Mouse (Mus musculus) kidney, postnatal 36 days (tissue): ENCODE results near the gene Morn1.
"Not testable (repeated sequence)": the region's sequence is repeated elsewhere in the genome, so short reads cannot be mapped to it uniquely, and the experiment has no call there.

Source experiments
- DNase-seq, 2 experiments: peaks; one replicate each; pipeline ENCODE4 v3.0.0; 2021 to 2022; ENCODE audit warnings: mixed read lengths in 2 of 2

The Morn1 gene

GRCm38 (mm10) chr4:155086108-155087024 lies at the start of gene Morn1, which contains the start of gene Rer1:
TSS of gene Morn1 (plus strand) at chr4:155086577.
TSS of gene Rer1 (minus strand) at chr4:155086382.
- DNase-seq = peak; percentile 100

DNA sequence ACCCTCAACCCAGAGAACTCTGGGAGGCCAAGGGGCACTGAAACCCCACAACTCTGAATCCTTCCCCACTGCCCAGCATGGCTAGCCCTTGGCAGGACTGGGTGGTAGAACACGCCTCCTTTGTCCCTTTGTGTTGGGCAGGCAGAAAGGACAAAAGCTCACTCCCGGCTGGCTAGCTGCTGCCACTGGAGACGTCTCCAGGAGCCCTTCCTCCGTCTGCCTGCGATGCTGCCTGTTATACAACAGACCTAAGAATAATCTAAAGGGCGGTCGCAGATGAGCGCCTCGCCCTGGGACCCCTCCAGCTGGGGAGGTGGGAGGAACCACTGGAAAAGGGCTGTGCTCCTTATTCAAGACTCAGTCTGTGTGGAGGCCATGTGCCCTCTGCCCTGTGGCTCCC lies 46.2 kb upstream of the Morn1 start:
- DNase-seq = no peak

DNA sequence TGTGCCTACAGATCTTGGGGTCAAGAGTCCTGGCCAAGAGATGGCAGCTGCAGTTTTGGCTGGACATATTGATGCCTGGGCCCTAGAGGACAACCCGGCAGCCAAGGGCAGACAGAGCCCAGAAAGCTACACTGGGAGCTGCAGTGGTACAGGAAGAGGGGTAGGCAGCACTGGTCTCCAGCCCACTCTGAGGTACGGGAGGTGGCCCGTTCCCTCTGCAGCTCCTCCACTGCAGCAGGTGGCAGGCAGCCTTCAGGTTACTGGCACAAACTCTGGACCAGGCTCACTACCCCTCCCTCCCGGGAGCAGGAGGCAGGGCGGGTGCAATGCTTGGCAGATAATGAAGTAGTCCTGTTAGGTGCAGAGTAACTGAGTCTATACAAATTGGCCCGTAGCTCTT lies 45.7 kb upstream of the Morn1 start:
- DNase-seq = no peak

DNA sequence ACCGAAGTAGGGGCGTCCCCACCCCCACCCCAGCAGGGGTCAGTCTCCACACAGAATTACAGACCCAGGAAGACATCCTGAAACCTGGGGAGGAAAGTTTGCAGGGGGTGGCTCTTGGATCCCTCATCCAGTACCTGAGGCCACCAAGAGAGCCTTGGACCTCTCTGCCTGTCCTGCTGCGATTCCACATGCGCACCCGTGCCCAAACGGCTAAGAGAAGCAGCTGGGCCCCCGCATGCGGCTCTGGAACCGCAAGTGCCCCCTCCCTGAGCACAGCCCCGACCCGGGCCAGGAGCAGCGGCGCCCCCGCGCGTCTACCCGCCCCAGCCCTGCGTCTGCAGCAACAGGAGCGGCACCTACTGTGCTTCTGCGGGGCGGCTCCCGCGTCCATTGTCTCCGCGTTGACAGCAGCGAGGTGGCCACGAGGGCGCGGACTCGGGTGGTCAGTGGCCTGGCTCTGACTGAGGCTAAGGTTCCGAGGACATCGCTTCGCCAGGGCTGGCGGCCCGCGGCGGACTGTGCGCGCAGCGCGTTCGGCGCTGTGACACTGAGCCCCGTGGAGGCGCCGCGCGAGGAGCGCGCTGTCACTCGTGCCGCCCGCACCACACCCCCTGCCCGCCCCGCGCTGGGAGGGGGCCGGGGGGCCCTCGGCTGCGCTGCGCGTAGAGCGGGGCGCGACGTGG lies 43.6 kb upstream of the Morn1 start:
- no peak for DNase-seq

- DNase-seq = no peak
Measured at GRCm38 (mm10) chr4:155043289-155043625, 43.1 kb upstream of the Morn1 start.

DNA sequence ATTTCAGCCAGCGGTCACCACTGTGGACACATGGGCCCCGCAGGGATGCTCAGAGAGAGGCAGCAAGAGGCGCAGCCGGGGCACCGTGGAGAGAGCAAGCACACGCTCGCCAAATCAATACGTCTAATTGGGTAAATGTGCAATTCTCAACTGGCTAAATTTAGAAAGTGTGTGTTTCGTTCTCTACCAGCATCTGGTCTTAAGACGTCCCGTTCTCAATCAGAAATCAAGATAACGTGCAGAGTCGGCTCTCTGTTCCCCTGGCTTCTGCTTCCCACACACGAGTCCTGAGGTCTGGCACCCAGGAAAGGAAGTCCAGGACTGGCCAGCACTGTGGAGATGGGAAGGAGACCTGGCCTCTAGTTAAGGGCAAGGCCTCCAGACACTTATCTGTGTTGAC lies 39.7 kb upstream of the Morn1 start:
- no peak for DNase-seq

DNA sequence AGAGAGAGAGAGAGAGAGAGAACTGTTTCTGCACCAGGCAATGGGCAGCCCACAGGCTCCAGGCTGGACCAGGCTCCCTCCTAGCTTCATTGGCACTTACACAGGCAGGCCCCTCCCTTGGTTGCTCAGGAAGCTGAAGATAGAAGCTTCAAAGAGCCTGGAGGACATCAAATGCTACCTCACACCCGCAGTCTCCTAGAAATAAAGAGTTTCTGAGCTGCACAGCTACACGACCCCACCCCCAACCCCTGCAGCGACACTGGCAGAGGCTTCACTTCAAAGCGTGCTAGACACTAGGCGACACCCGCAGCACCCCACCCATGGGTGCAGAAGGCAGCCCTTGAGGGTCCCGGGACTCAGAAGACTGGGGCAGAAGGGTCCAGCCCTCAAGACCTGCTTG lies 36.3 kb upstream of the Morn1 start:
- no peak for DNase-seq

- DNase-seq = no peak
Measured at GRCm38 (mm10) chr4:155056724-155057123, 29.7 kb upstream of the Morn1 start, which contains the start of gene Plch2. TSS of gene Plch2 (minus strand) at chr4:155056784.

- no peak for DNase-seq
Measured at GRCm38 (mm10) chr4:155058325-155058724, 28.1 kb upstream of the Morn1 start.

DNA sequence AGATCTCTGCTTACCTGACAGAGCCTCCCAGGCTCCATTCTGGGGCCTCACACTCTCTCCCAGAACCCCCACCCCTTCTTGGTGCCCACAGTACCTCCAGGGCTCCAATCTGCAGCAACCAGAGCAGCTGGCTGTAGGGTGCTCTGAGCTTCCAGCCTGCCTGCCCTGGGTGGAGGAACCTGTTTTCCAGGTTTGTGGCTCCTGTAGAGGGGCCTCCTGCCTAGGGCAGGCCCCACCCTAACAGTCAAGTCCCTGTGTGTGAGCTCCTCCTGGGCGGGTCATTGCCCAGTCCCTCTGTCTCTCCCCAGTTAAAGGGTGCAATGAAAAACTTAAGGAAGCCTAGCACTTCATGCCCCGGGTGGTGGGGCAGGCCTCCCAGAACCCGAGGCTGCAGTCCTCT lies 22.5 kb upstream of the Morn1 start:
- DNase-seq = no peak

GRCm38 (mm10) chr4:155064474-155064873 lies 21.9 kb upstream of the Morn1 start:
- peak in 1 of 2 experiments; percentile 43 for DNase-seq

DNA sequence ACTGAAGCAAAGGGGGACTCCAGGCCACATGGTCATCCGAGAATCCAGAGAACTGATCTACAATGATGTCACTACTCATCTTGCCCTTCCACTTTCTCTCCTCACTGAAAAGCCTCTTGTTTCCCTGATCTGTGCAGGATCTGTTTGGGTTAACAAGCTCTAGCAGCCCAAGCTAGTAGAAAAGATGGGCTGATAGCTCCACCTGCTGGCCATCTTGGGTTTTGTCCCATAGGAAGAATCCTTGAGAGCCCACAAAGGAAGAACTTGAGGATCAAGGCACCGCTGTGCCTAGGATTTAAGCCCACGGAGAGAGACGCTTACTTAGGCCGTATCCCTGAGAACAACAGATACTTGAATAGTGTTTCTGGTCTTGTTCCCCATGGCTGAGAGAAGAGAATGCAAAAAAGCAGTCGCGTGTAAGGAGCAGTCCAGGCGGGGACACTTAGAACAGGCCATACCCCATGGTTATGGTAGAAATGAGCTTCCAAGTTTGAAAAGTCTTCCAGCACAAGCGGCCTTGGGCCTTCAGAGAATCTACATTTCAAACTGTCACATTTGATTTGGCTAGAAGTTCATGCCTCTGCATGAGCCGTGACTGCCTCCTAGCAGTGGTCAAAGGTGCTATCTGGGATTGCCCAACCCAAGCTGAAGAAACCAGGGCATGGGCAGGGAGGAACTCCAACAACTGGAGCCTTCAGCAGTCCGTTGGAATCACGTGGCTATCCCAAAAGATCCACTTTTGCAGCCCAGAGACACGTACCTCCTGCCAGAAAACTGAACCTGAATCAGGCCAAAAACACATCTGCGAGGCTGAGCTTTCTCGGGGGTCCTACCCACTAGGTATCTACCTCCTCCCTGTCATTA lies 20.2 kb upstream of the Morn1 start:
- DNase-seq = peak; percentile 90 to 92

- DNase-seq = peak; percentile 96 to 98
Measured at GRCm38 (mm10) chr4:155066834-155067522, 19.4 kb upstream of the Morn1 start, which contains the start of gene Pex10. TSS of gene Pex10 (plus strand) at chr4:155067016.

DNA sequence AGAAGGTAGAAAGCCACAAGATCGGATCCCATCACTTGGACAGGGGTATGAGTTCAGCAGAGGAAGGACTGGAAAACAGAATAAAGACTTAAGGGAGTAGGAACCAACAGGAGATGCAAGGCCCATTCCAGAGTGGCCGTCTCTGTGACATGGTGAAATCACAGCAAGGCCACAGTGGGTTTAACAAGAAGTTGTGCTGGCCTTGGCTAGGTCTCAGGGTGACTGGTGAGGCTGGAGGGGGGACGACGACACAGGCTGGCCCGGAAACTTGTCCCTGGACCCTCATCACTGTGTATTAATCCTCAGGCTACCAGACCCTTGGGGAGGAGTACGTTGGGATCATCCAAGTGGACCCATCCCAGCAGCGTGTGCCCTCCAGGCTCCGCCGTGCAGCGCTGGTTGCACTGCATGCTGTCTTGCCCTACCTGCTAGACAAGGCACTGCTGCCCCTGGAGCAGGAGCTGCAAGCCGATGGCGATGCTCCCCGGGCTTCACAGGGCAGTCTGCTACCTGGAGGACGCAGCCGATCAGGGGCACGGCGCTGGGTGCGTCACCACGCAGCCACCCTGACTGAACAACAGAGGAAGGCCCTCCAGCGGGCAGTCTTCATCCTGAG lies 17.9 kb upstream of the Morn1 start:
- DNase-seq = no peak

DNA sequence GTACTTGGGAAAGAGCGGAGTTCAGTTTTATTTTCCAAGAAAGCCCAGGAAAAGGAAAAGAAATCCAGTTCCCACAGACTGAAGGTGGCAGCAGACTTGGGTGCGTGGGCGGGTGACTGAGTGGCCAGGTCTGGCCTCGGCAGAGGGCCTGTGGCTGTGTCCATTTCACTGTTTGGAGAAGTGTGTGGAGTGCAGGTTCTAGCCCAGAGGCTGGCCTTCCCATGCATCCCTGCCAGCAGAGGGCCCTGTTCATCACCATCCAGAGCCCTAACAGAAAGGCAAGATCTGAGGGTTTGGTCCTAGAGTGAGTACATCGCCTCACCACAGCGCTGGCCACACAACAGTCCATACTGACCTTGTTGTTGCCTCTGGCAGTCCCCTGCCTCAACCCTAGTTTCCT lies 17.2 kb upstream of the Morn1 start:
- peak in 1 of 2 experiments; percentile 57 for DNase-seq

DNA sequence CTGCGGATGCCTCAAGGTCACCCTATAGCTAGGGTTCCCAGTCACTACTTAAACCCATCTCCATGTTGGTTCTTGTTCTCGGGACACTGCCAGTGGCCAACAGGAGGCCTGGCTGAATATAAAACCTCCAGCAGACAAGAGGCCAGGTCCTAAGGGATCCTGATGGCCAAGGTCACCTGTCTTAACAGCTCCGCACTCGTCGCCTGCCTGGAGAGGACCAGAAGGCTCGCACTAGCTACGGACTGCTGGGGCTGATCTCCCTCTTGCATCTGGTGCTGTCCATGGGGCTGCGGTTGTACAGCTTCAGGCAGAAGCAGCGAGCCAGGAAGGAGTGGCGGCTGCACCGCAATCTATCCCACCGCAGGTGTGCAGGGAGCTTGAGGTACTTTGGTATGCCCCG lies 16.2 kb upstream of the Morn1 start:
- DNase-seq = no peak

DNA sequence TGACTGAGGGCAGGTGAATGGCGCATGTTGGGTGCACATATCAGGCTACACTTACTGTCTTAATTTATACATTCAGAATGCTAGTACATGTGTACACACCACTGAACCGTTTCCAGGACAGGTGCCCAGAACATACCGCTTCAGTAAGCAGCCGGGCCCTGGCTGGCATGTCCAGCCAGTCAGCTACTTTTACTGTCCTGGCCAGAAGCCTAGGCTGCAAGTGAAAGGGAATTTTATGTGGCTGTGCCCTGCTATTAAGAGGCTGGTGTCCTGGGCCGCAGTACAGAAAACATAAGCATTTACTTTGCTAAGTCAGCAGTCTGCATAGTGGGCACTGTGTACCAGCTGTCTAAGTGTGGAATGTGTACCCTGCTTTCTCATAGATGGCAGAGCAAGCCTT lies 15.5 kb upstream of the Morn1 start:
- peak; percentile 81 to 88 for DNase-seq

DNA sequence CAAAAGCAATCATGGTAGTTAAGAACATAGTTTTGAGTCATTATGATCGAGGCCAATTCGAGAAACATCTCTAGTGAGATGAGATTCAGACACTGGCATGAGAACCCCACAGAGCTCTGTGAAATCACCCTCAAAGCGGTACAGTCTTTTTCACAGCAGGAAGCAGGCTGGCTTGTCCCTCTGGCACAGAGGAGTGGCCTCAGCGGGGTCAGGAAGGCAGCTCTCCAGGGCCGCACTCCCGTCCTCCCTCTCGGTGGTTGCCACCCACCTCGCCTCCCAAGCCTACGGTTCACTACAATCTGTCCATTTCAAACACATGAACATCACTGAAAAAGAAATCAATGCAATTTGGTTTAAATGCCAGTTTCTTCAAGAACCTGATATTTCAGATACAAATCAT lies 12.0 kb upstream of the Morn1 start:
- DNase-seq = no peak

- DNase-seq = no peak
Measured at GRCm38 (mm10) chr4:155075137-155075536, 11.2 kb upstream of the Morn1 start.

- peak in 1 of 2 experiments; percentile 49 for DNase-seq
Measured at GRCm38 (mm10) chr4:155075813-155076212, 10.6 kb upstream of the Morn1 start.

GRCm38 (mm10) chr4:155076677-155077076 lies 9.7 kb upstream of the Morn1 start:
- peak in 1 of 2 experiments; percentile 41 for DNase-seq

DNA sequence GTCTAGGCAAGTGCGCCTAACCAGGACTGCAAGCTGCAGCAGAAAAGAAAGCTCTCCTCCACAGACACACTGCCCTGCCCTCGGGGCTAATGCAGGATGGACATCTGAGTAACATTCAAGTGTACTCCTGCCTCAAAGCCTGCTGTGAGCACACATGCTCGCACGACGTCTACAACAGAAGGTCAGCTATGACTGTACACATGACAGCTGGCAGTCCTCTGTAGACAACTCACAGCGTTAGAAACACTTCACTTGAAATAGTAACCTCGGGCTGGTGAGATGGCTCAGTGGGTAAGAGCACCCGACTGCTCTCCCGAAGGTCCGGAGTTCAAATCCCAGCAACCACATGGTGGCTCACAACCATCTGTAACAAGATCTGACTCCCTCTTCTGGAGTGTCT lies 7.6 kb upstream of the Morn1 start:
- not testable (repeated sequence) for DNase-seq
